Mouse (Mus musculus): ENCODE results near the gene Rnf167. TPM values are rescaled to one million over a fixed set of nuclear protein-coding genes. Genes with fewer than 3 reads are reported as not detected.
A peak's percentile ranks its signal among the peaks of the same experiment; 100 is the strongest.

Rnf167 gene
- polyA plus RNA-seq, 1 experiment from 2014 or later: 92.9 TPM

- Histone ChIP-seq H3K4me1 (ENCODE audit: control insufficient read depth, insufficient read depth, low read length) (peaks cover 19% of the 10 kb centered on the region), H3K4me3 (ENCODE audit: low read depth, low read length) (peak overlapping the region; percentile 100), H3K27me3 (ENCODE audit: control insufficient read depth, insufficient read depth, low read length) (no peaks in the 10 kb centered on the region), H3K4me2 (ENCODE audit: low read depth) (peak overlapping the region; percentile 86), H3K27ac (ENCODE audit: low read depth, low read length) (peak overlapping the region; percentile 97), H3K9me3 (ENCODE audit: control insufficient read depth, low read length) (no peaks in the 10 kb centered on the region), H3K36me3 (ENCODE audit: control insufficient read depth, insufficient read depth, low read length) (peaks cover 3% of the 10 kb centered on the region; the same call in 1 of the 2 replicates), H3K9ac (ENCODE audit: low read length) (peak overlapping the region; percentile 98)
- 3% methylated on average over 16 of the region's 16 CpGs for WGBS
- DNase-seq (ENCODE audit: low spot score) (peak; percentile 44), ATAC-seq (ENCODE audit: insufficient read depth, low FRiP score, low TSS enrichment) (no peak)
Measured at GRCm38 (mm10) chr11:70656456-70656927, 9.5 kb downstream of the Rnf167 start.

GRCm38 (mm10) chr11:70656964-70657363 is 9.9 kb downstream of the Rnf167 start, which contains the start of gene Eno3:
TSS of gene Eno3 (plus strand) at chr11:70657202.
- peaks cover 19% of the 10 kb centered on the region for H3K4me1 ChIP-seq (ENCODE audit: control insufficient read depth, insufficient read depth, low read length)
- DNase-seq (ENCODE audit: low spot score): no peak
- ATAC-seq (ENCODE audit: insufficient read depth, low FRiP score, low TSS enrichment): no peak
- H3K27me3 ChIP-seq (ENCODE audit: control insufficient read depth, insufficient read depth, low read length): no peaks in the 10 kb centered on the region
- peak within 1 kb of the TSS; percentile 100 for H3K4me3 ChIP-seq (ENCODE audit: low read depth, low read length)
- peak within 1 kb of the TSS; percentile 97 for H3K27ac ChIP-seq (ENCODE audit: low read depth, low read length)
- H3K4me2 ChIP-seq (ENCODE audit: low read depth): peak within 1 kb of the TSS; percentile 86
- peak within 1 kb of the TSS; percentile 98 for H3K9ac ChIP-seq (ENCODE audit: low read length)
- H3K9me3 ChIP-seq (ENCODE audit: control insufficient read depth, low read length): no peaks in the 10 kb centered on the region
- H3K36me3 ChIP-seq (ENCODE audit: control insufficient read depth, insufficient read depth, low read length): peaks cover 3% of the 10 kb centered on the region; the same call in 1 of the 2 replicates
- WGBS: 3% methylated on average over 3 of the region's 3 CpGs

GRCm38 (mm10) chr11:70657573-70657972 is 10.5 kb downstream of the Rnf167 start:
- H3K27ac ChIP-seq (ENCODE audit: low read depth, low read length): no peak overlapping the region
- peak overlapping the region; percentile 24 for H3K4me2 ChIP-seq (ENCODE audit: low read depth)
- H3K36me3 ChIP-seq (ENCODE audit: control insufficient read depth, insufficient read depth, low read length): peaks cover 2% of the 10 kb centered on the region; the same call in 1 of the 2 replicates
- no peak for DNase-seq (ENCODE audit: low spot score)
- no peak overlapping the region for H3K4me3 ChIP-seq (ENCODE audit: low read depth, low read length)
- H3K9ac ChIP-seq (ENCODE audit: low read length): no peak overlapping the region
- H3K9me3 ChIP-seq (ENCODE audit: control insufficient read depth, low read length): no peaks in the 10 kb centered on the region
- 51% methylated on average over 6 of the region's 6 CpGs for WGBS
- no peaks in the 10 kb centered on the region for H3K27me3 ChIP-seq (ENCODE audit: control insufficient read depth, insufficient read depth, low read length)
- ATAC-seq (ENCODE audit: insufficient read depth, low FRiP score, low TSS enrichment): no peak
- peaks cover 14% of the 10 kb centered on the region for H3K4me1 ChIP-seq (ENCODE audit: control insufficient read depth, insufficient read depth, low read length)

GRCm38 (mm10) chr11:70657991-70658390 is 11.0 kb downstream of the Rnf167 start:
- Histone ChIP-seq H3K36me3 (ENCODE audit: control insufficient read depth, insufficient read depth, low read length) (0 out of 2 replicates have a peak, but pooled peaks cover 6% of the 10 kb centered on the region), H3K4me3 (ENCODE audit: low read depth, low read length) (no peak overlapping the region), H3K9me3 (ENCODE audit: control insufficient read depth, low read length) (no peaks in the 10 kb centered on the region), H3K9ac (ENCODE audit: low read length) (no peak overlapping the region), H3K4me2 (ENCODE audit: low read depth) (no peak overlapping the region), H3K27ac (ENCODE audit: low read depth, low read length) (no peak overlapping the region), H3K4me1 (ENCODE audit: control insufficient read depth, insufficient read depth, low read length) (peaks cover 10% of the 10 kb centered on the region), H3K27me3 (ENCODE audit: control insufficient read depth, insufficient read depth, low read length) (no peaks in the 10 kb centered on the region)
- 55% methylated on average over 9 of the region's 9 CpGs for WGBS
- DNase-seq (ENCODE audit: low spot score): no peak
- ATAC-seq (ENCODE audit: insufficient read depth, low FRiP score, low TSS enrichment): no peak

- no peaks in the 10 kb centered on the region for H3K27me3 ChIP-seq (ENCODE audit: control insufficient read depth, insufficient read depth, low read length)
- H3K4me1 ChIP-seq (ENCODE audit: control insufficient read depth, insufficient read depth, low read length): peaks cover 9% of the 10 kb centered on the region
- H3K36me3 ChIP-seq (ENCODE audit: control insufficient read depth, insufficient read depth, low read length): peaks cover 6% of the 10 kb centered on the region; the same call in 1 of the 2 replicates
- no peak overlapping the region for H3K27ac ChIP-seq (ENCODE audit: low read depth, low read length)
- 88% methylated on average over 5 of the region's 5 CpGs for WGBS
- H3K9me3 ChIP-seq (ENCODE audit: control insufficient read depth, low read length): no peaks in the 10 kb centered on the region
- H3K9ac ChIP-seq (ENCODE audit: low read length): no peak overlapping the region
- H3K4me2 ChIP-seq (ENCODE audit: low read depth): no peak overlapping the region
- no peak for ATAC-seq (ENCODE audit: insufficient read depth, low FRiP score, low TSS enrichment)
- DNase-seq (ENCODE audit: low spot score): no peak
- H3K4me3 ChIP-seq (ENCODE audit: low read depth, low read length): no peak overlapping the region
Measured at GRCm38 (mm10) chr11:70658521-70658920, 11.5 kb downstream of the Rnf167 start.

GRCm38 (mm10) chr11:70658942-70659341 is 11.9 kb downstream of the Rnf167 start:
- Histone ChIP-seq H3K4me2 (ENCODE audit: low read depth) (no peak overlapping the region), H3K36me3 (ENCODE audit: control insufficient read depth, insufficient read depth, low read length) (peaks cover 6% of the 10 kb centered on the region; the same call in 1 of the 2 replicates), H3K27ac (ENCODE audit: low read depth, low read length) (no peak overlapping the region), H3K4me1 (ENCODE audit: control insufficient read depth, insufficient read depth, low read length) (peaks cover 9% of the 10 kb centered on the region), H3K4me3 (ENCODE audit: low read depth, low read length) (no peak overlapping the region), H3K27me3 (ENCODE audit: control insufficient read depth, insufficient read depth, low read length) (no peaks in the 10 kb centered on the region), H3K9ac (ENCODE audit: low read length) (no peak overlapping the region), H3K9me3 (ENCODE audit: control insufficient read depth, low read length) (no peaks in the 10 kb centered on the region)
- WGBS: 81% methylated on average over 8 of the region's 8 CpGs
- DNase-seq (ENCODE audit: low spot score) (no peak), ATAC-seq (ENCODE audit: insufficient read depth, low FRiP score, low TSS enrichment) (no peak)

- peaks cover 14% of the 10 kb centered on the region; the same call in 1 of the 2 replicates for H3K36me3 ChIP-seq (ENCODE audit: control insufficient read depth, insufficient read depth, low read length)
- H3K4me2 ChIP-seq (ENCODE audit: low read depth): no peak overlapping the region
- DNase-seq (ENCODE audit: low spot score) (no peak), ATAC-seq (ENCODE audit: insufficient read depth, low FRiP score, low TSS enrichment) (no peak)
- H3K4me1 ChIP-seq (ENCODE audit: control insufficient read depth, insufficient read depth, low read length): peaks cover 9% of the 10 kb centered on the region
- WGBS: 85% methylated on average over 8 of the region's 8 CpGs
- no peak overlapping the region for H3K9ac ChIP-seq (ENCODE audit: low read length)
- no peak overlapping the region for H3K27ac ChIP-seq (ENCODE audit: low read depth, low read length)
- no peak overlapping the region for H3K4me3 ChIP-seq (ENCODE audit: low read depth, low read length)
- no peaks in the 10 kb centered on the region for H3K9me3 ChIP-seq (ENCODE audit: control insufficient read depth, low read length)
- H3K27me3 ChIP-seq (ENCODE audit: control insufficient read depth, insufficient read depth, low read length): no peaks in the 10 kb centered on the region
Measured at GRCm38 (mm10) chr11:70660571-70660970, 13.5 kb downstream of the Rnf167 start.

GRCm38 (mm10) chr11:70663101-70663500 is 16.1 kb downstream of the Rnf167 start:
- DNase-seq (ENCODE audit: low spot score): no peak
- Histone ChIP-seq H3K27ac (ENCODE audit: low read depth, low read length) (no peak overlapping the region), H3K9me3 (ENCODE audit: control insufficient read depth, low read length) (no peaks in the 10 kb centered on the region), H3K4me3 (ENCODE audit: low read depth, low read length) (no peak overlapping the region), H3K4me2 (ENCODE audit: low read depth) (no peak overlapping the region), H3K27me3 (ENCODE audit: control insufficient read depth, insufficient read depth, low read length) (no peaks in the 10 kb centered on the region), H3K9ac (ENCODE audit: low read length) (no peak overlapping the region), H3K4me1 (ENCODE audit: control insufficient read depth, insufficient read depth, low read length) (0 out of 2 replicates have a peak, but pooled peaks cover 4% of the 10 kb centered on the region), H3K36me3 (ENCODE audit: control insufficient read depth, insufficient read depth, low read length) (peaks cover 14% of the 10 kb centered on the region; the same call in 1 of the 2 replicates)
- ATAC-seq (ENCODE audit: insufficient read depth, low FRiP score, low TSS enrichment): no peak
- 93% methylated on average over 8 of the region's 8 CpGs for WGBS

GRCm38 (mm10) chr11:70663957-70664356 is 16.9 kb downstream of the Rnf167 start:
- Histone ChIP-seq H3K4me2 (ENCODE audit: low read depth) (no peak overlapping the region), H3K4me3 (ENCODE audit: low read depth, low read length) (no peak overlapping the region), H3K9me3 (ENCODE audit: control insufficient read depth, low read length) (no peaks in the 10 kb centered on the region), H3K36me3 (ENCODE audit: control insufficient read depth, insufficient read depth, low read length) (peaks cover 14% of the 10 kb centered on the region; the same call in 1 of the 2 replicates), H3K27ac (ENCODE audit: low read depth, low read length) (no peak overlapping the region), H3K4me1 (ENCODE audit: control insufficient read depth, insufficient read depth, low read length) (0 out of 2 replicates have a peak, but pooled peaks cover 4% of the 10 kb centered on the region), H3K27me3 (ENCODE audit: control insufficient read depth, insufficient read depth, low read length) (no peaks in the 10 kb centered on the region), H3K9ac (ENCODE audit: low read length) (no peak overlapping the region)
- ATAC-seq (ENCODE audit: insufficient read depth, low FRiP score, low TSS enrichment) (no peak), DNase-seq (ENCODE audit: low spot score) (no peak)
- WGBS: 93% methylated on average over 6 of the region's 6 CpGs

Data from neural tube, embryonic 11.5 days (tissue).